Mouse (Mus musculus): ENCODE results near the gene Prlh. TPM values are rescaled to one million over a fixed set of nuclear protein-coding genes. Genes with fewer than 3 reads are reported as not detected.

Prlh gene
- polyA plus RNA-seq, 1 experiment from 2014 or later, result not detected

DNA sequence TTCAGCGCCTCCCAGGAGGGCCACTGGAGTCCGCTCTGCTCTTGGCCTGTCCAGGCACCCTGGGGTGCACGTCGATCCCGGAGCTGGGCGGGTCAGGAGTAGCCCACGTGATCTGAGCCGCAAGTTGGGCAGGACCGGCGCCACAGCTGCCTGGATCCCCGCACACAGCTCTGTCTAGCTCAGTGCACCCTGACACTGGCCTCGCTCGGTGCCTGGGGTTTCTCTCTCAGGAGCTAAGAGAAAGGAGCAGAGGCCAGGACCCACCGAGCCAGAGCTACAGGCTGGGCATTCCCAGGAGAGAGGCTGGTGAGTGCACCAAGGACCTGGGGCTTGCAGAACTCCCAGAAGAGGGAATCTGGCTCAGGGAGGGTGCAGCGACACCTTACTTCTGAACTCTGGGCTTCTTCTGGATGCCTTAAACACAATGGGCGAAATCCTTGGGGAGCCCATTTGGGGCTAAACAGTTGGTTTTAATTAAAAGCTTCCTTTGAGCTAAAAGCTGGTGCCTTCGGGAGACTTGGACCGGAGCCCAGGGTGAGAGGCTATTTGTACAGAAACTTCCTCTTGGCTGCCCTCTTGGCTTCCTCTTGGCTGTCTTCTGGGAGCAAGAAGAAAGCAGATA is 37.8 kb upstream of the Prlh start, which contains the start of gene Mlph:
TSS of gene Mlph (plus strand) at position 138 of the 622 bp plus-strand sequence.
- Histone ChIP-seq H3K4me3 (ENCODE audit: low read depth, low read length) (peak within 1 kb of the TSS; percentile 3; the same call in 1 of the 2 replicates), H3K36me3 (ENCODE audit: control insufficient read depth, insufficient read depth, low read length) (no peaks in the 10 kb centered on the region), H3K4me2 (ENCODE audit: low read depth, low read length, severe bottlenecking) (peak within 1 kb of the TSS; percentile 38; the same call in 1 of the 2 replicates), H3K4me1 (replicated peaks; ENCODE audit: control insufficient read depth, insufficient read depth, low read length) (no peaks in the 10 kb centered on the region), H3K27ac (ENCODE audit: low read depth, low read length) (no peak within 1 kb of the TSS), H3K9me3 (ENCODE audit: control insufficient read depth, low read length) (no peaks in the 10 kb centered on the region), H3K9ac (ENCODE audit: low read length) (0 out of 2 replicates have a peak within 1 kb of the TSS, but pooled peaks have one; percentile 20), H3K27me3 (ENCODE audit: control insufficient read depth, insufficient read depth, low read length) (no peaks in the 10 kb centered on the region)
- peak; percentile 58 for DNase-seq (ENCODE audit: low spot score)
- ATAC-seq (replicated peaks; ENCODE audit: low FRiP score), result no peak
- WGBS, result 11% methylated on average over 18 of the region's 18 CpGs

GRCm38 (mm10) chr1:90917509-90917908 is 35.4 kb upstream of the Prlh start:
- no peak for DNase-seq (ENCODE audit: low spot score)
- no peak overlapping the region for H3K27ac ChIP-seq (ENCODE audit: low read depth, low read length)
- 65% methylated on average over 6 of the region's 6 CpGs for WGBS

DNA sequence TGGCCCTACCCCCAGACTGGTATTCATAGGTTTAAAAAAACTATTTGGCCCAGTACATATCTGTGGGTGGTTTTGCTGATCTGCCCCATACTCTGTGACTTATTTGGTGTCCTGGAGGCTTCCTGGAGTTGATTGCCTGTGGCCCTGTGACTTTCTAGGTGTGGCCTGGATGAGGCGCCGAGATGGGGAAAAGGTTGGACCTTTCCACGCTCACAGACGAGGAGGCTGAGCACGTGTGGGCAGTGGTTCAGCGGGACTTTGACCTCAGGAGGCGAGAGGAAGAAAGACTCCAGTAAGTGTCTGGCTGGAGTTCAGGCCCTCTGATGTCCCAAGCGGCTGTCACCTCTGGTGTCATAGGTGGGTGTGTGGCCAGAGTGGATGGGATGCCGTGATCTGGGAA is 31.2 kb upstream of the Prlh start:
- Histone ChIP-seq H3K27ac (ENCODE audit: low read depth, low read length) (no peak overlapping the region), H3K4me2 (ENCODE audit: low read depth, low read length, severe bottlenecking) (no peak overlapping the region), H3K27me3 (ENCODE audit: control insufficient read depth, insufficient read depth, low read length) (no peaks in the 10 kb centered on the region), H3K9ac (ENCODE audit: low read length) (no peak overlapping the region), H3K4me1 (replicated peaks; ENCODE audit: control insufficient read depth, insufficient read depth, low read length) (no peaks in the 10 kb centered on the region), H3K36me3 (ENCODE audit: control insufficient read depth, insufficient read depth, low read length) (no peaks in the 10 kb centered on the region), H3K4me3 (ENCODE audit: low read depth, low read length) (no peak overlapping the region), H3K9me3 (ENCODE audit: control insufficient read depth, low read length) (no peaks in the 10 kb centered on the region)
- DNase-seq (ENCODE audit: low spot score), result no peak
- no peak for ATAC-seq (replicated peaks; ENCODE audit: low FRiP score)
- 92% methylated on average over 9 of the region's 9 CpGs for WGBS

More at GRCm38 (mm10) chr1:90917509-90917908, 35.4 kb upstream of the Prlh start:
- Histone ChIP-seq H3K4me3 (ENCODE audit: low read depth, low read length) (no peak overlapping the region), H3K36me3 (ENCODE audit: control insufficient read depth, insufficient read depth, low read length) (no peaks in the 10 kb centered on the region), H3K9ac (ENCODE audit: low read length) (no peak overlapping the region), H3K4me1 (replicated peaks; ENCODE audit: control insufficient read depth, insufficient read depth, low read length) (no peaks in the 10 kb centered on the region), H3K9me3 (ENCODE audit: control insufficient read depth, low read length) (no peaks in the 10 kb centered on the region), H3K4me2 (ENCODE audit: low read depth, low read length, severe bottlenecking) (no peak overlapping the region), H3K27me3 (ENCODE audit: control insufficient read depth, insufficient read depth, low read length) (no peaks in the 10 kb centered on the region)
- no peak for ATAC-seq (replicated peaks; ENCODE audit: low FRiP score)

- Histone ChIP-seq H3K27ac (ENCODE audit: low read depth, low read length) (no peak overlapping the region), H3K27me3 (ENCODE audit: control insufficient read depth, insufficient read depth, low read length) (peaks cover 3% of the 10 kb centered on the region; the same call in 1 of the 2 replicates), H3K4me2 (ENCODE audit: low read depth, low read length, severe bottlenecking) (no peak overlapping the region), H3K9ac (ENCODE audit: low read length) (no peak overlapping the region), H3K4me3 (ENCODE audit: low read depth, low read length) (no peak overlapping the region), H3K36me3 (ENCODE audit: control insufficient read depth, insufficient read depth, low read length) (no peaks in the 10 kb centered on the region), H3K9me3 (ENCODE audit: control insufficient read depth, low read length) (no peaks in the 10 kb centered on the region), H3K4me1 (replicated peaks; ENCODE audit: control insufficient read depth, insufficient read depth, low read length) (peaks cover 5% of the 10 kb centered on the region; the same call in 1 of the 2 replicates)
- no peak for ATAC-seq (replicated peaks; ENCODE audit: low FRiP score)
- no peak for DNase-seq (ENCODE audit: low spot score)
- 89% methylated on average over 4 of the region's 4 CpGs for WGBS
Measured at GRCm38 (mm10) chr1:90926030-90926429, 26.9 kb upstream of the Prlh start.

- ATAC-seq (replicated peaks; ENCODE audit: low FRiP score), result no peak
- DNase-seq (ENCODE audit: low spot score), result no peak
- H3K36me3 ChIP-seq (ENCODE audit: control insufficient read depth, insufficient read depth, low read length), result no peaks in the 10 kb centered on the region
- WGBS, result 55% methylated on average over 15 of the region's 15 CpGs
- H3K4me2 ChIP-seq (ENCODE audit: low read depth, low read length, severe bottlenecking), result no peak overlapping the region
- H3K4me3 ChIP-seq (ENCODE audit: low read depth, low read length), result no peak overlapping the region
- H3K9me3 ChIP-seq (ENCODE audit: control insufficient read depth, low read length), result no peaks in the 10 kb centered on the region
- no peak overlapping the region for H3K9ac ChIP-seq (ENCODE audit: low read length)
- H3K27me3 ChIP-seq (ENCODE audit: control insufficient read depth, insufficient read depth, low read length), result peaks cover 3% of the 10 kb centered on the region; the same call in 1 of the 2 replicates
- peaks cover 5% of the 10 kb centered on the region; the same call in 1 of the 2 replicates for H3K4me1 ChIP-seq (replicated peaks; ENCODE audit: control insufficient read depth, insufficient read depth, low read length)
- H3K27ac ChIP-seq (ENCODE audit: low read depth, low read length), result no peak overlapping the region
Measured at GRCm38 (mm10) chr1:90927308-90927707, 25.6 kb upstream of the Prlh start.

- DNase-seq (ENCODE audit: low spot score) (peak; percentile 61), ATAC-seq (replicated peaks; ENCODE audit: low FRiP score) (no peak)
Measured at GRCm38 (mm10) chr1:90927929-90928574, 24.9 kb upstream of the Prlh start.

GRCm38 (mm10) chr1:90928575-90928934 is 24.4 kb upstream of the Prlh start:
- Histone ChIP-seq H3K36me3 (ENCODE audit: control insufficient read depth, insufficient read depth, low read length) (no peaks in the 10 kb centered on the region), H3K4me2 (ENCODE audit: low read depth, low read length, severe bottlenecking) (peak overlapping the region; percentile 54), H3K9me3 (ENCODE audit: control insufficient read depth, low read length) (no peaks in the 10 kb centered on the region), H3K4me1 (replicated peaks; ENCODE audit: control insufficient read depth, insufficient read depth, low read length) (peaks cover 5% of the 10 kb centered on the region; the same call in 1 of the 2 replicates), H3K9ac (ENCODE audit: low read length) (no peak overlapping the region), H3K4me3 (ENCODE audit: low read depth, low read length) (no peak overlapping the region), H3K27me3 (ENCODE audit: control insufficient read depth, insufficient read depth, low read length) (peaks cover 3% of the 10 kb centered on the region; the same call in 1 of the 2 replicates), H3K27ac (ENCODE audit: low read depth, low read length) (no peak overlapping the region)
- no peak for ATAC-seq (replicated peaks; ENCODE audit: low FRiP score)
- 2% methylated on average over 6 of the region's 6 CpGs for WGBS
- DNase-seq (ENCODE audit: low spot score), result peak; percentile 92

More at GRCm38 (mm10) chr1:90927929-90928574, 24.9 kb upstream of the Prlh start:
- Histone ChIP-seq H3K4me2 (ENCODE audit: low read depth, low read length, severe bottlenecking) (peak overlapping the region; percentile 54), H3K9me3 (ENCODE audit: control insufficient read depth, low read length) (no peaks in the 10 kb centered on the region), H3K36me3 (ENCODE audit: control insufficient read depth, insufficient read depth, low read length) (no peaks in the 10 kb centered on the region), H3K27ac (ENCODE audit: low read depth, low read length) (no peak overlapping the region), H3K4me1 (replicated peaks; ENCODE audit: control insufficient read depth, insufficient read depth, low read length) (peaks cover 5% of the 10 kb centered on the region; the same call in 1 of the 2 replicates), H3K4me3 (ENCODE audit: low read depth, low read length) (peak overlapping the region; percentile 17; the same call in 1 of the 2 replicates), H3K27me3 (ENCODE audit: control insufficient read depth, insufficient read depth, low read length) (peaks cover 3% of the 10 kb centered on the region; the same call in 1 of the 2 replicates), H3K9ac (ENCODE audit: low read length) (0 out of 2 replicates have a peak overlapping the region, but pooled peaks have one; percentile 20)
- 2% methylated on average over 23 of the region's 23 CpGs for WGBS

DNA sequence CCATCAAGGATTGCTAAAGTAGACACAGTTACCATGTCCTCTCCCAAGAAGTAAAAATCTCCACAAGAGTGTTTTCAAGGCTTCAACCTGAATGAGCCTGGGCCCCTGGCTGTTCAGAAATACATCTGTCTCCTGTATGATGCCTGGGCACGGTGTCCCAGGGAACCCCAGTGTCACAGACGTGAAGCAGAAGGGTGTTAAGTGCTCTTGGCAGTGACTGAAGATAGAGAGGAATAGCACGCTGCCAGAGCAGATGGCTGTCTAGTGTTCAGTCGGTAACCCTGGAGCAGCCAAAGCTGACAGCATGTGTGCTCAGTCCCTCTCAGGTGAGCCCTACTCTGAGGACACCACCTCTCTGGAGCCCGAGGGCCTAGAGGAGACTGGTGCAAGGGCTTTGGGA is 19.9 kb upstream of the Prlh start:
- 78% methylated on average over 5 of the region's 5 CpGs for WGBS
- peaks cover 3% of the 10 kb centered on the region; the same call in 1 of the 2 replicates for H3K4me1 ChIP-seq (replicated peaks; ENCODE audit: control insufficient read depth, insufficient read depth, low read length)
- no peak overlapping the region for H3K9ac ChIP-seq (ENCODE audit: low read length)
- H3K9me3 ChIP-seq (ENCODE audit: control insufficient read depth, low read length), result no peaks in the 10 kb centered on the region
- no peak overlapping the region for H3K4me3 ChIP-seq (ENCODE audit: low read depth, low read length)
- no peaks in the 10 kb centered on the region for H3K36me3 ChIP-seq (ENCODE audit: control insufficient read depth, insufficient read depth, low read length)
- H3K27ac ChIP-seq (ENCODE audit: low read depth, low read length), result no peak overlapping the region
- no peak for DNase-seq (ENCODE audit: low spot score)
- H3K27me3 ChIP-seq (ENCODE audit: control insufficient read depth, insufficient read depth, low read length), result peaks cover 2% of the 10 kb centered on the region; the same call in 1 of the 2 replicates
- ATAC-seq (replicated peaks; ENCODE audit: low FRiP score), result no peak
- H3K4me2 ChIP-seq (ENCODE audit: low read depth, low read length, severe bottlenecking), result no peak overlapping the region

Data from forebrain, embryonic 11.5 days (tissue).